Mouse (Mus musculus): ENCODE data around the gene Mlana.

Mlana gene

GRCm38 (mm10) chr19:29675562-29676078 lies 22.0 kb upstream of the Mlana start:
- DNase-seq (ENCODE audit: low read depth, low spot score), result no peak

- DNase-seq (ENCODE audit: low read depth, low spot score), result no peak
Measured at GRCm38 (mm10) chr19:29676479-29677193, 21.0 kb upstream of the Mlana start.

GRCm38 (mm10) chr19:29678181-29678778 lies 19.3 kb upstream of the Mlana start:
- DNase-seq (ENCODE audit: low read depth, low spot score), result no peak

GRCm38 (mm10) chr19:29680182-29681152 lies 17.2 kb upstream of the Mlana start:
- no peak for DNase-seq (ENCODE audit: low read depth, low spot score)

GRCm38 (mm10) chr19:29683844-29684540 lies 13.6 kb upstream of the Mlana start:
- DNase-seq (ENCODE audit: low read depth, low spot score), result peak; percentile 73

GRCm38 (mm10) chr19:29695071-29695470 lies 2.6 kb upstream of the Mlana start:
- DNase-seq (ENCODE audit: low read depth, low spot score), result no peak

GRCm38 (mm10) chr19:29696309-29696708 lies 1.3 kb upstream of the Mlana start:
- DNase-seq (ENCODE audit: low read depth, low spot score), result no peak

- no peak for DNase-seq (ENCODE audit: low read depth, low spot score)
Measured at GRCm38 (mm10) chr19:29696840-29697239, 784 bp upstream of the Mlana start.

- DNase-seq (ENCODE audit: low read depth, low spot score), result no peak
Measured at GRCm38 (mm10) chr19:29701707-29702106, 4.1 kb downstream of the Mlana start.

- no peak for DNase-seq (ENCODE audit: low read depth, low spot score)
Measured at GRCm38 (mm10) chr19:29704436-29704835, 6.8 kb downstream of the Mlana start.

- no peak for DNase-seq (ENCODE audit: low read depth, low spot score)
Measured at GRCm38 (mm10) chr19:29707314-29707898, 9.8 kb downstream of the Mlana start.

GRCm38 (mm10) chr19:29708003-29708402 lies 10.4 kb downstream of the Mlana start:
- DNase-seq (ENCODE audit: low read depth, low spot score), result peak; percentile 65

- DNase-seq (ENCODE audit: low read depth, low spot score), result no peak
Measured at GRCm38 (mm10) chr19:29708461-29708860, 10.8 kb downstream of the Mlana start.

- DNase-seq (ENCODE audit: low read depth, low spot score), result no peak
Measured at GRCm38 (mm10) chr19:29709461-29709860, 11.8 kb downstream of the Mlana start.

- DNase-seq (ENCODE audit: low read depth, low spot score), result no peak
Measured at GRCm38 (mm10) chr19:29713451-29713850, 15.8 kb downstream of the Mlana start.

- DNase-seq (ENCODE audit: low read depth, low spot score), result peak; percentile 77
Measured at GRCm38 (mm10) chr19:29717854-29718253, 20.2 kb downstream of the Mlana start.

- no peak for DNase-seq (ENCODE audit: low read depth, low spot score)
Measured at GRCm38 (mm10) chr19:29718476-29718875, 20.9 kb downstream of the Mlana start.

- no peak for DNase-seq (ENCODE audit: low read depth, low spot score)
Measured at GRCm38 (mm10) chr19:29735421-29735820, 37.8 kb downstream of the Mlana start.

GRCm38 (mm10) chr19:29739608-29740007 lies 42.0 kb downstream of the Mlana start:
- peak; percentile 12 for DNase-seq (ENCODE audit: low read depth, low spot score)

- no peak for DNase-seq (ENCODE audit: low read depth, low spot score)
Measured at GRCm38 (mm10) chr19:29740661-29741060, 43.0 kb downstream of the Mlana start.

- no peak for DNase-seq (ENCODE audit: low read depth, low spot score)
Measured at GRCm38 (mm10) chr19:29743531-29743930, 45.9 kb downstream of the Mlana start.
